Mouse (Mus musculus) midbrain, embryonic 15.5 days (tissue): ENCODE data around the gene Dnpep. TPM values are rescaled to one million over a fixed set of nuclear protein-coding genes. Genes with fewer than 3 reads are reported as not detected.

ENCODE experiments used
- ATAC-seq: fragments of 200-750 bp; cut with Nextera tagmentation; replicated peaks from 2 replicates; pipeline ENCODE4 v1.8.0; 2017; ENCODE audit warnings: moderate TSS enrichment
- H3K27ac ChIP-seq: fragments of 300-500 bp; sonication (generic); 2 replicates; pipeline ENCODE4 v1.5.1; 2015; ENCODE audit warnings: mild to moderate bottlenecking, inconsistent platforms
- H3K27me3 ChIP-seq: fragments of 300-500 bp; sonication (generic); replicated peaks from 2 replicates; pipeline ENCODE4 v1.6.1; 2015; ENCODE audit warnings: inconsistent platforms
- H3K36me3 ChIP-seq: fragments of 300-500 bp; sonication (generic); replicated peaks from 2 replicates; pipeline ENCODE4 v1.6.1; 2015; ENCODE audit warnings: inconsistent platforms
- H3K4me1 ChIP-seq: fragments of 300-500 bp; sonication (generic); 2 replicates; pipeline ENCODE4 v1.6.1; 2015; ENCODE audit warnings: inconsistent platforms
- H3K4me2 ChIP-seq: fragments of 300-500 bp; sonication (generic); 2 replicates; pipeline ENCODE4 v1.6.1; 2015; ENCODE audit warnings: inconsistent platforms, mild to moderate bottlenecking, moderate library complexity
- H3K4me3 ChIP-seq: fragments of 300-500 bp; sonication (generic); 2 replicates; pipeline ENCODE4 v1.5.1; 2015; ENCODE audit warnings: mild to moderate bottlenecking, inconsistent platforms
- H3K9ac ChIP-seq: fragments of 300-500 bp; sonication (generic); 2 replicates; pipeline ENCODE4 v1.6.1; 2015; ENCODE audit warnings: mild to moderate bottlenecking, inconsistent platforms
- H3K9me3 ChIP-seq: fragments of 300-500 bp; sonication (generic); 2 replicates; pipeline ENCODE4 v1.6.1; 2016; ENCODE audit warnings: inconsistent platforms
- whole genome bisulfite sequencing: fragments of 180-500 bp; shearing (Covaris S2); methylation state at CpG from one replicate; pipeline ENCODE4 v1.1.7; 2015; ENCODE audit warnings: mixed read lengths; 5-methylcytosine and 5-hydroxymethylcytosine counted together
- polyA plus RNA-seq: library from polyadenylated mRNA; unstranded; fragments of >200 nt; fragmentation: Nextera tagmentation; extraction: Ambion mirVana; gene quantifications from 2 replicates; pipeline ENCODE4 v1.2.1, GENCODE M21; 2015

The Dnpep gene
- polyA plus RNA-seq, 1 experiment from 2014 or later = 152 TPM

- Histone ChIP-seq H3K36me3 (peaks cover 3% of the 10 kb centered on the region; the same call in 1 of the 2 replicates), H3K4me3 (peak overlapping the region; percentile 29), H3K9me3 (no peaks in the 10 kb centered on the region), H3K27ac (peak overlapping the region; percentile 70), H3K27me3 (no peaks in the 10 kb centered on the region), H3K4me1 (peaks cover 16% of the 10 kb centered on the region), H3K4me2 (peak overlapping the region; percentile 35), H3K9ac (no peak overlapping the region; the same call in 1 of the 2 replicates)
- 69% methylated on average over 3 of the region's 3 CpGs for WGBS
- ATAC-seq = no peak
Observed at GRCm38 (mm10) chr1:75318301-75318700, 511 bp upstream of the Dnpep start.

GRCm38 (mm10) chr1:75316861-75317240 is 939 bp downstream of the Dnpep start:
- 0% methylated on average over 20 of the region's 20 CpGs for WGBS

GRCm38 (mm10) chr1:75315456-75316365 is 2.1 kb downstream of the Dnpep start:
- no peak for ATAC-seq
- Histone ChIP-seq H3K9ac (peak overlapping the region; percentile 64), H3K4me1 (peaks cover 16% of the 10 kb centered on the region), H3K4me2 (peak overlapping the region; percentile 66), H3K36me3 (peaks cover 23% of the 10 kb centered on the region; the same call in 1 of the 2 replicates), H3K4me3 (peak overlapping the region; percentile 52), H3K9me3 (no peaks in the 10 kb centered on the region), H3K27me3 (no peaks in the 10 kb centered on the region), H3K27ac (no peak overlapping the region)
- 88% methylated on average over 29 of the region's 29 CpGs for WGBS

More at GRCm38 (mm10) chr1:75316861-75317240, 939 bp downstream of the Dnpep start:
- Histone ChIP-seq H3K9ac (peak overlapping the region; percentile 64), H3K4me1 (peaks cover 16% of the 10 kb centered on the region), H3K4me3 (peak overlapping the region; percentile 52), H3K9me3 (no peaks in the 10 kb centered on the region), H3K27me3 (no peaks in the 10 kb centered on the region), H3K27ac (peak overlapping the region; percentile 80), H3K36me3 (peaks cover 13% of the 10 kb centered on the region; the same call in 1 of the 2 replicates), H3K4me2 (peak overlapping the region; percentile 66)
- peak; percentile 44 for ATAC-seq

GRCm38 (mm10) chr1:75315011-75315410 is 2.8 kb downstream of the Dnpep start:
- Histone ChIP-seq H3K4me3 (no peak overlapping the region), H3K9ac (no peak overlapping the region), H3K4me2 (no peak overlapping the region), H3K27ac (no peak overlapping the region), H3K36me3 (peaks cover 28% of the 10 kb centered on the region; the same call in 1 of the 2 replicates), H3K9me3 (no peaks in the 10 kb centered on the region), H3K27me3 (no peaks in the 10 kb centered on the region), H3K4me1 (peaks cover 16% of the 10 kb centered on the region)
- ATAC-seq = no peak
- WGBS = 95% methylated on average over 6 of the region's 6 CpGs

- Histone ChIP-seq H3K9me3 (no peaks in the 10 kb centered on the region), H3K9ac (no peak overlapping the region), H3K4me2 (no peak overlapping the region), H3K27ac (no peak overlapping the region), H3K36me3 (peaks cover 46% of the 10 kb centered on the region; the same call in 1 of the 2 replicates), H3K4me3 (no peak overlapping the region), H3K27me3 (no peaks in the 10 kb centered on the region), H3K4me1 (peaks cover 12% of the 10 kb centered on the region)
- WGBS = over 99% methylated on average over 6 of the region's 6 CpGs
- no peak for ATAC-seq
Observed at GRCm38 (mm10) chr1:75311694-75312093, 6.1 kb downstream of the Dnpep start.

- Histone ChIP-seq H3K27me3 (no peaks in the 10 kb centered on the region), H3K27ac (no peak overlapping the region), H3K36me3 (peaks cover 17% of the 10 kb centered on the region; the same call in 1 of the 2 replicates), H3K4me2 (no peak overlapping the region), H3K9me3 (no peaks in the 10 kb centered on the region), H3K4me1 (no peaks in the 10 kb centered on the region), H3K9ac (no peak overlapping the region), H3K4me3 (no peak overlapping the region)
- no peak for ATAC-seq
- 74% methylated on average over 2 of the region's 2 CpGs for WGBS
Observed at GRCm38 (mm10) chr1:75304662-75305061, 13.1 kb downstream of the Dnpep start.

GRCm38 (mm10) chr1:75294294-75294693 is 23.5 kb downstream of the Dnpep start:
- 79% methylated on average over 5 of the region's 5 CpGs for WGBS
- H3K9me3 ChIP-seq = no peaks in the 10 kb centered on the region
- peaks cover 17% of the 10 kb centered on the region for H3K4me1 ChIP-seq
- H3K4me3 ChIP-seq = no peak overlapping the region
- no peak overlapping the region for H3K27ac ChIP-seq
- H3K27me3 ChIP-seq = no peaks in the 10 kb centered on the region
- no peak overlapping the region for H3K4me2 ChIP-seq
- H3K9ac ChIP-seq = no peak overlapping the region
- no peaks in the 10 kb centered on the region for H3K36me3 ChIP-seq
- ATAC-seq = no peak

- Histone ChIP-seq H3K9ac (no peak overlapping the region), H3K4me1 (peaks cover 27% of the 10 kb centered on the region), H3K4me2 (no peak overlapping the region), H3K27ac (no peak overlapping the region), H3K4me3 (no peak overlapping the region), H3K27me3 (no peaks in the 10 kb centered on the region), H3K9me3 (no peaks in the 10 kb centered on the region), H3K36me3 (no peaks in the 10 kb centered on the region)
- 84% methylated on average over 5 of the region's 5 CpGs for WGBS
- no peak for ATAC-seq
Observed at GRCm38 (mm10) chr1:75293331-75293701, 24.5 kb downstream of the Dnpep start.

- Histone ChIP-seq H3K4me1 (peaks cover 32% of the 10 kb centered on the region), H3K4me2 (no peak overlapping the region), H3K9me3 (no peaks in the 10 kb centered on the region), H3K4me3 (no peak overlapping the region), H3K27ac (no peak overlapping the region), H3K9ac (no peak overlapping the region), H3K36me3 (no peaks in the 10 kb centered on the region), H3K27me3 (no peaks in the 10 kb centered on the region)
- ATAC-seq = no peak
- WGBS = 64% methylated on average over 12 of the region's 12 CpGs
Observed at GRCm38 (mm10) chr1:75292476-75293330, 25.1 kb downstream of the Dnpep start.

- ATAC-seq = no peak
- no peak overlapping the region for H3K9ac ChIP-seq
Observed at GRCm38 (mm10) chr1:75291321-75291720, 26.5 kb downstream of the Dnpep start.

GRCm38 (mm10) chr1:75290582-75290981 is 27.2 kb downstream of the Dnpep start:
- peaks cover 32% of the 10 kb centered on the region for H3K4me1 ChIP-seq
- ATAC-seq = peak; percentile 41; the same call in 1 of the 2 replicates
- H3K36me3 ChIP-seq = no peaks in the 10 kb centered on the region
- no peak overlapping the region for H3K4me3 ChIP-seq
- H3K4me2 ChIP-seq = no peak overlapping the region
- no peaks in the 10 kb centered on the region for H3K9me3 ChIP-seq
- H3K27me3 ChIP-seq = no peaks in the 10 kb centered on the region
- H3K9ac ChIP-seq = no peak overlapping the region
- H3K27ac ChIP-seq = peak overlapping the region; percentile 83

More at GRCm38 (mm10) chr1:75291321-75291720, 26.5 kb downstream of the Dnpep start:
- Histone ChIP-seq H3K27me3 (no peaks in the 10 kb centered on the region), H3K4me1 (peaks cover 32% of the 10 kb centered on the region), H3K36me3 (no peaks in the 10 kb centered on the region), H3K9me3 (no peaks in the 10 kb centered on the region), H3K4me3 (no peak overlapping the region), H3K27ac (no peak overlapping the region), H3K4me2 (no peak overlapping the region)
- 88% methylated on average over 8 of the region's 8 CpGs for WGBS

GRCm38 (mm10) chr1:75289888-75290431 is 27.8 kb downstream of the Dnpep start:
- Histone ChIP-seq H3K9me3 (no peaks in the 10 kb centered on the region), H3K36me3 (no peaks in the 10 kb centered on the region), H3K4me1 (peaks cover 32% of the 10 kb centered on the region), H3K4me3 (no peak overlapping the region), H3K9ac (no peak overlapping the region), H3K27ac (peak overlapping the region; percentile 83), H3K27me3 (no peaks in the 10 kb centered on the region), H3K4me2 (peak overlapping the region; percentile 29; the same call in 1 of the 2 replicates)
- peak; percentile 53; the same call in 1 of the 2 replicates for ATAC-seq
- 18% methylated on average over 8 of the region's 8 CpGs for WGBS
